Mouse (Mus musculus): ENCODE data around the gene 1700001O22Rik.

1700001O22Rik gene

GRCm38 (mm10) chr2:30803604-30804003 lies at the start of gene 1700001O22Rik:
Gene 1700001O22Rik, minus strand, starts transcription at chr2:30803661.
- DNase-seq (ENCODE audit: low spot score in 2 of 2): no peak

- DNase-seq (ENCODE audit: low spot score in 2 of 2): no peak
Measured at GRCm38 (mm10) chr2:30852771-30853313, 49.4 kb upstream of the 1700001O22Rik start.

GRCm38 (mm10) chr2:30850581-30850980 lies 47.1 kb upstream of the 1700001O22Rik start:
- DNase-seq (ENCODE audit: low spot score in 2 of 2): no peak

GRCm38 (mm10) chr2:30848184-30848583 lies 44.7 kb upstream of the 1700001O22Rik start:
- DNase-seq (ENCODE audit: low spot score in 2 of 2): no peak

- no peak for DNase-seq (ENCODE audit: low spot score in 2 of 2)
Measured at GRCm38 (mm10) chr2:30846723-30847122, 43.3 kb upstream of the 1700001O22Rik start.

GRCm38 (mm10) chr2:30846236-30846635 lies 42.8 kb upstream of the 1700001O22Rik start:
- DNase-seq (ENCODE audit: low spot score in 2 of 2): no peak

GRCm38 (mm10) chr2:30845152-30846070 lies 42.0 kb upstream of the 1700001O22Rik start:
- DNase-seq (ENCODE audit: low spot score in 2 of 2): peak in 1 of 2 experiments; percentile 30

GRCm38 (mm10) chr2:30842615-30843014 lies 39.2 kb upstream of the 1700001O22Rik start:
- no peak for DNase-seq (ENCODE audit: low spot score in 2 of 2)

GRCm38 (mm10) chr2:30836238-30836990 lies 33.0 kb upstream of the 1700001O22Rik start:
- DNase-seq (ENCODE audit: low spot score in 2 of 2): no peak

- no peak for DNase-seq (ENCODE audit: low spot score in 2 of 2)
Measured at GRCm38 (mm10) chr2:30834373-30835022, 31.0 kb upstream of the 1700001O22Rik start, which contains the start of gene Prrx2. Gene Prrx2, plus strand, starts transcription at chr2:30834972.

- no peak for DNase-seq (ENCODE audit: low spot score in 2 of 2)
Measured at GRCm38 (mm10) chr2:30833644-30834043, 30.2 kb upstream of the 1700001O22Rik start.

GRCm38 (mm10) chr2:30830283-30830795 lies 26.9 kb upstream of the 1700001O22Rik start, which contains the start of gene Asb6:
Gene Asb6, minus strand, starts transcription at chr2:30830333.
- no peak for DNase-seq (ENCODE audit: low spot score in 2 of 2)

GRCm38 (mm10) chr2:30829315-30829714 lies 25.9 kb upstream of the 1700001O22Rik start:
- no peak for DNase-seq (ENCODE audit: low spot score in 2 of 2)

GRCm38 (mm10) chr2:30827749-30828475 lies 24.5 kb upstream of the 1700001O22Rik start:
- peak; percentile 88 to 97 for DNase-seq (ENCODE audit: low spot score in 2 of 2)

- DNase-seq (ENCODE audit: low spot score in 2 of 2): no peak
Measured at GRCm38 (mm10) chr2:30826825-30827748, 23.6 kb upstream of the 1700001O22Rik start.

GRCm38 (mm10) chr2:30823385-30824153 lies 20.1 kb upstream of the 1700001O22Rik start:
- DNase-seq (ENCODE audit: low spot score in 2 of 2): peak in 1 of 2 experiments; percentile 59

GRCm38 (mm10) chr2:30822460-30822859 lies 19.0 kb upstream of the 1700001O22Rik start:
- DNase-seq (ENCODE audit: low spot score in 2 of 2): no peak

- no peak for DNase-seq (ENCODE audit: low spot score in 2 of 2)
Measured at GRCm38 (mm10) chr2:30821073-30821472, 17.6 kb upstream of the 1700001O22Rik start.

GRCm38 (mm10) chr2:30819873-30820272 lies 16.4 kb upstream of the 1700001O22Rik start:
- DNase-seq (ENCODE audit: low spot score in 2 of 2): no peak

Measured in urinary bladder, adult 18-20 months (tissue).